Mouse (Mus musculus) embryonic facial prominence, embryonic 15.5 days (tissue): ENCODE results near the gene Hcls1. TPM values are rescaled to one million over a fixed set of nuclear protein-coding genes. Genes with fewer than 3 reads are reported as not detected.

Experiments used
- ATAC-seq: fragments of 200-750 bp; cut with Nextera tagmentation; 2 replicates; pipeline ENCODE4 v1.8.0; 2017; ENCODE audit warnings: low read depth, moderate TSS enrichment; ENCODE audit not compliant: insufficient number of reproducible peaks, low FRiP score, low TSS enrichment
- H3K27ac ChIP-seq: fragments of 300-500 bp; sonication (generic); replicated peaks from 2 replicates; pipeline ENCODE4 v1.5.1; 2015; ENCODE audit warnings: mild to moderate bottlenecking, inconsistent platforms
- H3K27me3 ChIP-seq: fragments of 300-500 bp; sonication (generic); 2 replicates; pipeline ENCODE4 v1.6.1; 2015; ENCODE audit warnings: inconsistent platforms
- H3K36me3 ChIP-seq: fragments of 300-500 bp; sonication (generic); 2 replicates; pipeline ENCODE4 v1.6.1; 2015; ENCODE audit warnings: mild to moderate bottlenecking, inconsistent platforms
- H3K4me1 ChIP-seq: fragments of 300-500 bp; sonication (generic); 2 replicates; pipeline ENCODE4 v1.6.1; 2015; ENCODE audit warnings: inconsistent platforms
- H3K4me2 ChIP-seq: fragments of 300-500 bp; sonication (generic); replicated peaks from 2 replicates; pipeline ENCODE4 v1.6.1; 2015; ENCODE audit warnings: mild to moderate bottlenecking, inconsistent platforms
- H3K4me3 ChIP-seq: fragments of 300-500 bp; sonication (generic); replicated peaks from 2 replicates; pipeline ENCODE4 v1.5.1; 2015; ENCODE audit warnings: mild to moderate bottlenecking, inconsistent platforms
- H3K9ac ChIP-seq: fragments of 300-500 bp; sonication (generic); 2 replicates; pipeline ENCODE4 v1.6.1; 2015; ENCODE audit warnings: inconsistent platforms
- H3K9me3 ChIP-seq: fragments of 300-500 bp; sonication (generic); replicated peaks from 2 replicates; pipeline ENCODE4 v1.6.1; 2016; ENCODE audit warnings: inconsistent platforms
- WGBS: fragments of 180-500 bp; shearing (Covaris S2); methylation state at CpG from one replicate; pipeline ENCODE4 v1.1.7; 2015; 5-methylcytosine and 5-hydroxymethylcytosine counted together
- polyA plus RNA-seq: library from polyadenylated mRNA; unstranded; fragments of >200 nt; fragmentation: Nextera tagmentation; extraction: Ambion mirVana; gene quantifications from 2 replicates; pipeline ENCODE4 v1.2.1, GENCODE M21; 2015

Gene Hcls1
- 7.7 and 9.4 TPM in 2 replicates for polyA plus RNA-seq

DNA sequence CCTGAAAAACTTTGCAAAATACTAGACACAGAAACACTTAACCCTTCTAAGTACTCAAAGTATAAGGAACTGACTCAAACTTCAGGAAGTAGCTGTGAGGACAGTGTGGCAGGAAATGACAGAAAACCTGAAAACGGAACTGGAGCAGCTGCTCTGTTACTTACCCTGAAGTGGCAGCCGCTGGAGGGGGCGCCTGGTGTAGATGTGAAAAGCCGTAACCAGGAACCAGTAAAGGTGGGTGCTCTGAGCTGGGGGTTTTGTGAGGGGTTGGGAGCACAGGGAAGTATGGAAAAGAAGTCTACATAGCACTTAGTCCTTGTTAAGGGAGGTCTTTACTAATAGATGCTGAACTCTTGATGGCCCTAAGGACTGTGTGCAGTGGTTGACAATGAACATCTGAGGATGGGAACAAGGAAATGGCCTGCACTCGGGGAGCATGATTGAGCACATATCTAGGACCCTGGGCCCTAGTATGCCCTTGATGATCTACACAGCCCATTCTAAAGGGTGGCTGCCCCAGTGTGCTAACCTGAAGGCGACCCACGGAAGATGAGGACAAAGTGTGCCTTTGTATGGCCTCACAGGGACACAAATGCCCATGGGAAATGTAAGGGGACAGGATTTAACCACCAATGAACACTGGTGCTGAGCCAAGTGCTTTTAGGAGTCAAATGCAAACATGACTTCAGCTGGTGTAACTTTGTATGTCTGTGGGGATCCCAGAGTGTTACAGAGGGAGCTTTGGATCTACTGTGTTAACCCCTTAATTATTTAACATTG is at the start of gene Hcls1:
Gene Hcls1, plus strand, starts transcription at position 143 of the 780 bp plus-strand sequence.
- Histone ChIP-seq H3K36me3 (peaks cover 31% of the 10 kb centered on the region), H3K4me2 (no peak within 1 kb of the TSS), H3K27me3 (no peaks in the 10 kb centered on the region), H3K4me1 (no peaks in the 10 kb centered on the region), H3K4me3 (no peak within 1 kb of the TSS), H3K27ac (0 out of 2 replicates have a peak within 1 kb of the TSS, but pooled peaks have one; percentile 25), H3K9ac (no peak within 1 kb of the TSS), H3K9me3 (no peaks in the 10 kb centered on the region)
- WGBS = 70% methylated on average over 7 of the region's 7 CpGs
- no peak for ATAC-seq

DNA sequence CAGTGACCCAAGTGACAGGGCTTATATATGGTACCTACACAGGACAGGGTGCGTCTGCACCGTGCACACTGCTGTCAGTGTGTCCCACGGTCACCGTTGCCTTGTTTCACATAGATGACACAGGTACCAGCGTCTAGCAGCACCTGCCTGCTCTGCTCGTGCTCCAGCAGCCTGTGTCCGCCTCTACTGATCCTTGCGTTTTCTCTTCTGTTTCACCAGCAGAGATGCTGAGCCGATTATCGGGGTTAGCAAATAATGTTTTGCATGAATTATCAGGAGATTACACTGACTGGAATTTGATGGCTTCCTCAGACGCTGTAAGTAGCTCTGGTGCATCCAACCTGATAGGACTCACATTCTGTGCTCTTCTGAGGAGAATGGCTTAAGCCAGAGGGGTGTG is 48.9 kb upstream of the Hcls1 start:
- Histone ChIP-seq H3K9ac (no peak overlapping the region), H3K27me3 (no peaks in the 10 kb centered on the region), H3K4me1 (no peaks in the 10 kb centered on the region), H3K27ac (no peak overlapping the region), H3K9me3 (no peaks in the 10 kb centered on the region), H3K36me3 (peaks cover 44% of the 10 kb centered on the region), H3K4me3 (no peak overlapping the region), H3K4me2 (no peak overlapping the region)
- WGBS = 92% methylated on average over 11 of the region's 11 CpGs
- no peak for ATAC-seq

DNA sequence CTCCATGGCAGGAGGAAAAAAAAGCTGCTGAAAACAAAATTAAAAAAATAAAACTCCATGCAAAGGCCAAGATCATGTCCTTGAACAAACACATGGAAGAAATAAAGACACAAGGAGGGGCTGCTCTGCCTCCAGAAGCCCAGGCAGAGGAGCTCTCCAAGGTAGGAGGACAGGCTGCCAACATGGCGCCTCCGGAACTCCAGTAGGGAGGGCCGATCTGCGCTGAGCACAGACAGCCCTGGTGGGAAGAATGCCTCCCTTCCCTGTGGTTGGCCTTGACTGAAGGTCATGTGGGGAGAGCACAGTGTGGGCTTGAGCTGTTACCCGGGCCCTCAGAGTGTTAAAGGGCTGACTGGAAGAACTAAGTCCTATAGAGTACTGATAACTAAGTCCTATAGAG is 47.2 kb upstream of the Hcls1 start:
- ATAC-seq = no peak
- Histone ChIP-seq H3K36me3 (peaks cover 58% of the 10 kb centered on the region), H3K4me2 (no peak overlapping the region), H3K27me3 (no peaks in the 10 kb centered on the region), H3K9me3 (no peaks in the 10 kb centered on the region), H3K4me3 (no peak overlapping the region), H3K9ac (no peak overlapping the region), H3K4me1 (no peaks in the 10 kb centered on the region), H3K27ac (no peak overlapping the region)
- WGBS = 78% methylated on average over 5 of the region's 5 CpGs

DNA sequence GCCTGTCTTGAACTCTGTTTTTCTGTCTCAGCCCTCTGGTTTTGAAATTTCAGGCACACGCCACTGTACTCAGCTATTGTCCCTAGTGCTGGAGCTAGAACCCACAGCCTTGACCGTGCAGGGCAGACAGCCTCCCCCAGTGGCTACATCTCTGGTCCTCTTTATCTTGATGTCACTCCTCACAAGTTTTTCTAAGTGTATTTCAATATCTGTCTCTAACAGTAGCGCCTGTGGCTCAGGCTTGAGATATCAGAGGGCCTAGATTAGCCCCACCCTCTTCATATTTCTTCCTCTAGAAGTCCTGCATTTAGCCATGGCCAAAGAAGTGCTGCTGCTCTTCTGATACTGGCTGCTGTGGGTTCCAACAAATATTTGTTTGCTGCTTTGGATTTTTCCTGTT is 44.2 kb upstream of the Hcls1 start:
- peaks cover 76% of the 10 kb centered on the region for H3K36me3 ChIP-seq

DNA sequence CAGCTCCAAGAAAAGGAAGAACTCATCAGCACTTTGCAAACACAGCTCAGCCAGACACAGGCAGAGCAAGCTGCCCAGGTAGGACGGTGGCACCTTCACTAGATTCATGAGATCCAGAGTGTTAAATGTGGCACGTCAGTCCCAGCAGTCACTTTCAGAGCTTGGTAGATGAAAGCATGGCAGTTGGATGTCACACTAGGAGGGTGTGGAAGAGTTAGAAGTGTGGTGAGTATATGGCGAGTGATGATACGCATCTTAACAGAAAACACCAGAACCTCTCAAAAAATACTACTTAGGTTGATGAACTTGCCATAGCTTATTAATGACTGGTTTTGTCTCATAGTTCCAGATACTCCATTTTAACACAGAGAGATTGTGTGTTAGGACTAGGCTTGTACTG is 43.4 kb upstream of the Hcls1 start:
- WGBS = 94% methylated on average over 4 of the region's 4 CpGs
- Histone ChIP-seq H3K36me3 (peaks cover 78% of the 10 kb centered on the region), H3K4me2 (no peak overlapping the region), H3K4me1 (no peaks in the 10 kb centered on the region), H3K9me3 (no peaks in the 10 kb centered on the region), H3K27me3 (no peaks in the 10 kb centered on the region), H3K9ac (no peak overlapping the region), H3K27ac (no peak overlapping the region), H3K4me3 (no peak overlapping the region)
- no peak for ATAC-seq

More for the DNA sequence above, 44.2 kb upstream of the Hcls1 start:
- Histone ChIP-seq H3K9me3 (no peaks in the 10 kb centered on the region), H3K27me3 (no peaks in the 10 kb centered on the region), H3K4me3 (no peak overlapping the region), H3K9ac (no peak overlapping the region), H3K4me2 (no peak overlapping the region), H3K27ac (no peak overlapping the region), H3K4me1 (no peaks in the 10 kb centered on the region)
- ATAC-seq = no peak
- 90% methylated on average over 3 of the region's 3 CpGs for WGBS

DNA sequence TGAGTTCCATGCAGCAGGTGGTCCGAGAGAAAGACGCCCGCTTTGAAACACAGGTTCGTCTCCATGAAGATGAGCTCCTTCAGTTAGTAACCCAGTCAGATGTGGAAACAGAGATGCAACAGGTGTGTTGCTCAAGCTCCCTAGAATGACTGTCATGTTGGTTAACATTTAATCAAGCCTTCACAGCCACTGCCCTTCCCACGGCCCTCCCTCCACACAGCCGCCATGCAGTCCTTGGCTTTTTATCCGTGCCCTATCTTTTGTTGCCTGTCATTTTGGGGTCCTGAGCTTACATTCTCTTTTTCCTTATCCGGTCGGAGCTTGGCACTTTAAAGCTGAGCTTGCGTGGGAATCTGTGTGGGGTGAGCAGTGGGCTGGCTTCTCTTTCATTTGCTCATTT is 41.5 kb upstream of the Hcls1 start:
- Histone ChIP-seq H3K27ac (no peak overlapping the region), H3K36me3 (peaks cover 81% of the 10 kb centered on the region), H3K4me1 (no peaks in the 10 kb centered on the region), H3K9me3 (no peaks in the 10 kb centered on the region), H3K4me3 (no peak overlapping the region), H3K9ac (no peak overlapping the region), H3K27me3 (no peaks in the 10 kb centered on the region), H3K4me2 (no peak overlapping the region)
- no peak for ATAC-seq
- whole genome bisulfite sequencing = 94% methylated on average over 10 of the region's 10 CpGs

DNA sequence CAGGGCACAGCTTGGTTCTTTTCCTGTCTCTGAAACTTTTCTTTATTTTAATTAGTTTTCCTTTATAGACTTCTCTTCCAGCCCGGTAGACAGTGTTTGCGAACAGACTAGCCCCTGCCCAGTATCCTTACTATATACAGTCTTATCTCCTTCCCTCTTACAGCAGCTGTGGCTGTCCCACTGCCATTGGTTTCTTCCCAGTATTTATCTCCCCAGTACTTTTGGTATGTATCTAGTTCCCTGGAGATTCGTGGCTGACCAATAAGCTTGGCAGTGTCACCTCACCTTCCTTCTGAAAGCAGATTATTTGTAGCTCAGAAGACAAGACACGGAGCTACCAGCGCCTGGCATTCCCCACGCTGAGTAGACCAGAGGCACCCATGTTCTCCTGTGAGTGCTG is 38.1 kb upstream of the Hcls1 start:
- Histone ChIP-seq H3K4me3 (no peak overlapping the region), H3K27me3 (no peaks in the 10 kb centered on the region), H3K36me3 (peaks cover 87% of the 10 kb centered on the region), H3K4me1 (no peaks in the 10 kb centered on the region), H3K4me2 (no peak overlapping the region), H3K9ac (no peak overlapping the region), H3K27ac (no peak overlapping the region), H3K9me3 (no peaks in the 10 kb centered on the region)
- no peak for ATAC-seq
- WGBS = 95% methylated on average over 6 of the region's 6 CpGs

DNA sequence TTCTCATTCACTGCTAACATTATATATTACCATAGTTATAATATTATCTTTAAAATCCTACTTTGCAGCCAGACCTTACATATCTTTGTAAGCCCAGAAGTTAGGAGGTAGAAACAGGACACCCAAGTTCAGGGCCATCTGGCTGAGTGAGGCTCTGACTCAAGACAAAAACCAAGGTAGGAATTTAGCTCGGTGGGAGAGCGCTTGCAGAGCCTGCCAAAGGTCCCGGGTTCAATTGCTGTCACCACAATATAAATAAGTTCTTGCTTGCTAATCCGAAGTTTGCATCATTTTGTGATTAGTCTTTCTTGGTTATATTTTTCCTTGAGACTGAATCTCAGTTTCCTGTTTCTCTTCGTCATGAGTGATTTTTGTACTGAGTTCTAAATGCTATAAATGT is 31.6 kb upstream of the Hcls1 start:
- Histone ChIP-seq H3K27me3 (no peaks in the 10 kb centered on the region), H3K9ac (no peak overlapping the region), H3K4me2 (no peak overlapping the region), H3K36me3 (peaks cover 68% of the 10 kb centered on the region), H3K27ac (no peak overlapping the region), H3K4me1 (no peaks in the 10 kb centered on the region), H3K9me3 (no peaks in the 10 kb centered on the region), H3K4me3 (no peak overlapping the region)
- 92% methylated on average over 5 of the region's 5 CpGs for WGBS
- ATAC-seq = no peak

DNA sequence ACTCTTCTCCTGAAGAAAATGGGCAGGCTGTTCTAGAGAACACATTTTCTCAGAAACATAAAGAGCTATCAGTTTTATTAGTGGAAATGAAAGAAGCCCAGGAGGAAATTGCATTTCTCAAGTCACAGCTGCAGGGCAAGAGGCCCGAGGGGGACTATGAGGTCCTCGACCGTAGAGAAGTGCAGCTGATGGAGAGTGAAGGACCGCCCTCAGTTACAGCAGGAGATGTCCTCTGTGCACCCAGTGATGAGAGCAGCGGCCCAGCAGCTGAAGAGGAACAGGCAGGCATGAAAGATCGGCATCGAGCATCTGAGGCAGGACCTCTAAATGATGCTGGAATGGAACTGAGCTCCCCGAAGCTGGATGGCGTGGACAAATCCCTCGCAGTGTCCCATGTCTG is 22.9 kb upstream of the Hcls1 start:
- 85% methylated on average over 10 of the region's 10 CpGs for WGBS
- no peak overlapping the region for H3K9ac ChIP-seq
- H3K27me3 ChIP-seq = no peaks in the 10 kb centered on the region
- no peaks in the 10 kb centered on the region for H3K9me3 ChIP-seq
- no peak overlapping the region for H3K4me3 ChIP-seq
- no peaks in the 10 kb centered on the region for H3K4me1 ChIP-seq
- no peak overlapping the region for H3K27ac ChIP-seq
- no peak overlapping the region for H3K4me2 ChIP-seq
- H3K36me3 ChIP-seq = peaks cover 79% of the 10 kb centered on the region
- no peak for ATAC-seq

DNA sequence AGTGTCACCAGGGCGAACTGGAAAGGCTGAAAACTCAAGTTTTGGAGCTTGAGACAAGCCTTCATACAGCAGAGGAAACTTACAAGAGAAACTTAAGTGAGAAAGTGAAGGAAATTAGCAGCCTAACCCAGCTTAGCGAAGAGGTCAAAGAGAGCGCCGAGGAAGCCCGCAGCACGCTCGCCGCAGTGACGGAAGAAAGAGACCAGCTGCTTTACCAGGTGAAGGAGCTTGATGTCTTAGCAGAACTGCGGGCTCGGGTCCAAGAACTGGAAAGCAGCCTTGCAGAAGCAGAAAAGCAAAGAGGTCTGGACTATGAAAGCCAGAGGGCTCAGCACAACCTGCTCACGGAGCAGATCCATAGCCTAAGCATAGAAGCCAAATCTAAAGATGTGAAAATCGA is 22.5 kb upstream of the Hcls1 start:
- no peak overlapping the region for H3K4me3 ChIP-seq
- no peaks in the 10 kb centered on the region for H3K27me3 ChIP-seq
- H3K9ac ChIP-seq = no peak overlapping the region
- no peak for ATAC-seq
- 93% methylated on average over 13 of the region's 13 CpGs for WGBS
- H3K9me3 ChIP-seq = no peaks in the 10 kb centered on the region
- H3K36me3 ChIP-seq = peaks cover 81% of the 10 kb centered on the region
- no peak overlapping the region for H3K4me2 ChIP-seq
- H3K27ac ChIP-seq = no peak overlapping the region
- H3K4me1 ChIP-seq = no peaks in the 10 kb centered on the region

DNA sequence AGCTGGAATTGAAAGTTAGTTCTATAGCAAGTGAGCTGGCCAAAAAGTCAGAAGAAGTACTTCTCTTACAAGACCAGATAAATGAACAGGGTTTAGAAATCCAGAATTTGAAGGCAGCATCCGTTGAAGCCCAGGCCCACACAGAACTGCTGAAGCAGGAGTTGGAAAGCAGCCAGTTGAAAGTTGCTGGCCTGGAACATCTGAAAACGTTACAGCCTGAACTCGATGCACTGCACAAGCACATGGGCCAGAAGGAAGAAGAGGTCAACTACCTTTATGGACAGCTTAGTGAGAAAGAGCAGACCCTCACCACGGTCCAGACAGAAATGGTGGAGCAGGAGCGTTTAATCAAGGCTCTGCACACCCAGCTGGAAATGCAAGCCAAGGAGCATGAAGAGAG is 20.6 kb upstream of the Hcls1 start:
- no peak; the same call in 1 of the 2 replicates for ATAC-seq

DNA sequence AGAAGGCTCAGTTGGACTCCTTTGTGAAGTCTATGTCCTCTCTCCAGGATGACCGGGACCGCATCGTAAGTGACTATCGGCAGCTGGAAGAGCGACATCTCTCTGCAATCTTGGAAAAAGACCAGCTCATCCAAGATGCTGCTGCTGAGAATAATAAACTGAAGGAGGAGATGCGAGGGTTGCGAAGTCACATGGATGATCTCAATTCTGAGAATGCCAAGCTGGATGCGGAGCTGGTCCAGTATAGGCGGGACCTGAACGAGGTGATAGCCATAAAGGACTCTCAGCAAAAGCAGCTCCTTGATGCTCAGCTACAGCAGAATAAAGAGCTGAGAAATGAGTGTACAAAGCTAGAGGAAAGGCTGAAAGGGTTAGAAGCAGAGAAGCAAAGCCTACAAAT is 16.3 kb upstream of the Hcls1 start:
- no peaks in the 10 kb centered on the region for H3K9me3 ChIP-seq
- WGBS = 95% methylated on average over 10 of the region's 10 CpGs
- no peak for ATAC-seq
- H3K27me3 ChIP-seq = no peaks in the 10 kb centered on the region
- no peak overlapping the region for H3K27ac ChIP-seq
- H3K9ac ChIP-seq = no peak overlapping the region
- H3K4me1 ChIP-seq = no peaks in the 10 kb centered on the region
- H3K4me3 ChIP-seq = no peak overlapping the region
- no peak overlapping the region for H3K4me2 ChIP-seq
- H3K36me3 ChIP-seq = peaks cover 80% of the 10 kb centered on the region

More for the DNA sequence above, 20.6 kb upstream of the Hcls1 start:
- H3K27ac ChIP-seq = no peak overlapping the region
- no peak overlapping the region for H3K4me2 ChIP-seq
- H3K36me3 ChIP-seq = peaks cover 85% of the 10 kb centered on the region
- no peak overlapping the region for H3K4me3 ChIP-seq
- H3K27me3 ChIP-seq = no peaks in the 10 kb centered on the region
- 75% methylated on average over 5 of the region's 5 CpGs for WGBS
- no peaks in the 10 kb centered on the region for H3K4me1 ChIP-seq
- no peak overlapping the region for H3K9ac ChIP-seq
- H3K9me3 ChIP-seq = no peaks in the 10 kb centered on the region
